Mouse (Mus musculus): Measurements from ENCODE around the gene Dll4. TPM values are rescaled to one million over a fixed set of nuclear protein-coding genes. Genes with fewer than 3 reads are reported as not detected.
A peak's percentile ranks its signal among the peaks of the same experiment; 100 is the strongest.

Dll4 gene
- polyA plus RNA-seq, 1 experiment from 2014 or later: 1.9 TPM

- WGBS (ENCODE audit: insufficient replicate concordance): under 1% methylated on average over 11 of the region's 11 CpGs
- ATAC-seq: peak; percentile 8
- Histone ChIP-seq H3K4me1 (ENCODE audit: insufficient read depth) (peaks cover 13% of the 10 kb centered on the region), H3K36me3 (replicated peaks; ENCODE audit: insufficient read depth, low read length) (peaks cover 32% of the 10 kb centered on the region), H3K27me3 (ENCODE audit: insufficient read depth, low read length) (no peaks in the 10 kb centered on the region), H3K4me2 (ENCODE audit: low read depth, low read length) (peak overlapping the region; percentile 91), H3K9me3 (ENCODE audit: low read length) (no peaks in the 10 kb centered on the region), H3K27ac (ENCODE audit: low read depth) (peak overlapping the region; percentile 81), H3K9ac (replicated peaks) (peak overlapping the region; percentile 82), H3K4me3 (ENCODE audit: low read depth, low read length) (peak overlapping the region; percentile 74)
- DNase-seq: peak; percentile 44
- TF ChIP-seq CTCF (IDR thresholded peaks at IDR 0.05; ENCODE audit: low read depth) (no peak), EP300 (IDR thresholded peaks at IDR 0.05; ENCODE audit: low read depth) (no peak)
These were observed 36.6 kb upstream of the Dll4 start for GRCm38 (mm10) chr2:119289014-119289416.

- Histone ChIP-seq H3K27ac (ENCODE audit: low read depth) (no peak overlapping the region), H3K4me1 (ENCODE audit: insufficient read depth) (peaks cover 16% of the 10 kb centered on the region), H3K36me3 (replicated peaks; ENCODE audit: insufficient read depth, low read length) (peaks cover 56% of the 10 kb centered on the region), H3K9me3 (ENCODE audit: low read length) (no peaks in the 10 kb centered on the region), H3K4me2 (ENCODE audit: low read depth, low read length) (no peak overlapping the region), H3K4me3 (ENCODE audit: low read depth, low read length) (no peak overlapping the region), H3K27me3 (ENCODE audit: insufficient read depth, low read length) (no peaks in the 10 kb centered on the region), H3K9ac (replicated peaks) (no peak overlapping the region)
- no peak for DNase-seq
- ATAC-seq: no peak
- 90% methylated on average over 5 of the region's 5 CpGs for WGBS (ENCODE audit: insufficient replicate concordance)
- TF ChIP-seq CTCF (IDR thresholded peaks at IDR 0.05; ENCODE audit: low read depth): no peak
- no peak for TF ChIP-seq EP300 (IDR thresholded peaks at IDR 0.05; ENCODE audit: low read depth)
These were observed 33.3 kb upstream of the Dll4 start for GRCm38 (mm10) chr2:119292281-119292680.

GRCm38 (mm10) chr2:119292852-119293251 is 32.7 kb upstream of the Dll4 start:
- ATAC-seq (no peak), DNase-seq (no peak)
- no peaks in the 10 kb centered on the region for H3K9me3 ChIP-seq (ENCODE audit: low read length)
- H3K27ac ChIP-seq (ENCODE audit: low read depth): no peak overlapping the region
- WGBS (ENCODE audit: insufficient replicate concordance): 88% methylated on average over 17 of the region's 17 CpGs
- no peak overlapping the region for H3K9ac ChIP-seq (replicated peaks)
- no peak for TF ChIP-seq CTCF (IDR thresholded peaks at IDR 0.05; ENCODE audit: low read depth)
- no peak for TF ChIP-seq EP300 (IDR thresholded peaks at IDR 0.05; ENCODE audit: low read depth)
- no peaks in the 10 kb centered on the region for H3K27me3 ChIP-seq (ENCODE audit: insufficient read depth, low read length)
- H3K4me2 ChIP-seq (ENCODE audit: low read depth, low read length): no peak overlapping the region
- H3K4me3 ChIP-seq (ENCODE audit: low read depth, low read length): no peak overlapping the region
- H3K36me3 ChIP-seq (replicated peaks; ENCODE audit: insufficient read depth, low read length): peaks cover 61% of the 10 kb centered on the region
- peaks cover 11% of the 10 kb centered on the region for H3K4me1 ChIP-seq (ENCODE audit: insufficient read depth)

- no peak overlapping the region for H3K4me2 ChIP-seq (ENCODE audit: low read depth, low read length)
- no peak overlapping the region for H3K27ac ChIP-seq (ENCODE audit: low read depth)
- H3K9me3 ChIP-seq (ENCODE audit: low read length): no peaks in the 10 kb centered on the region
- TF ChIP-seq CTCF (IDR thresholded peaks at IDR 0.05; ENCODE audit: low read depth): no peak
- TF ChIP-seq EP300 (IDR thresholded peaks at IDR 0.05; ENCODE audit: low read depth): no peak
- no peak overlapping the region for H3K4me3 ChIP-seq (ENCODE audit: low read depth, low read length)
- H3K27me3 ChIP-seq (ENCODE audit: insufficient read depth, low read length): no peaks in the 10 kb centered on the region
- H3K36me3 ChIP-seq (replicated peaks; ENCODE audit: insufficient read depth, low read length): peaks cover 63% of the 10 kb centered on the region
- no peak for ATAC-seq
- 89% methylated on average over 17 of the region's 17 CpGs for WGBS (ENCODE audit: insufficient replicate concordance)
- no peak overlapping the region for H3K9ac ChIP-seq (replicated peaks)
- no peak for DNase-seq
- H3K4me1 ChIP-seq (ENCODE audit: insufficient read depth): peaks cover 7% of the 10 kb centered on the region
These were observed 32.3 kb upstream of the Dll4 start for GRCm38 (mm10) chr2:119293311-119293710.

GRCm38 (mm10) chr2:119293776-119294390 is 31.7 kb upstream of the Dll4 start:
- 92% methylated on average over 34 of the region's 34 CpGs for WGBS (ENCODE audit: insufficient replicate concordance)
- no peak for ATAC-seq
- H3K36me3 ChIP-seq (replicated peaks; ENCODE audit: insufficient read depth, low read length): peaks cover 63% of the 10 kb centered on the region

GRCm38 (mm10) chr2:119294411-119294810 is 31.2 kb upstream of the Dll4 start:
- ATAC-seq: no peak

More at GRCm38 (mm10) chr2:119293776-119294390, 31.7 kb upstream of the Dll4 start:
- Histone ChIP-seq H3K4me3 (ENCODE audit: low read depth, low read length) (no peak overlapping the region), H3K9me3 (ENCODE audit: low read length) (no peaks in the 10 kb centered on the region), H3K27ac (ENCODE audit: low read depth) (no peak overlapping the region), H3K4me2 (ENCODE audit: low read depth, low read length) (no peak overlapping the region), H3K4me1 (ENCODE audit: insufficient read depth) (peaks cover 7% of the 10 kb centered on the region), H3K27me3 (ENCODE audit: insufficient read depth, low read length) (no peaks in the 10 kb centered on the region), H3K9ac (replicated peaks) (no peak overlapping the region)
- DNase-seq: no peak
- TF ChIP-seq EP300 (IDR thresholded peaks at IDR 0.05; ENCODE audit: low read depth): no peak
- no peak for TF ChIP-seq CTCF (IDR thresholded peaks at IDR 0.05; ENCODE audit: low read depth)

More at GRCm38 (mm10) chr2:119294411-119294810, 31.2 kb upstream of the Dll4 start:
- Histone ChIP-seq H3K9me3 (ENCODE audit: low read length) (no peaks in the 10 kb centered on the region), H3K9ac (replicated peaks) (no peak overlapping the region), H3K4me3 (ENCODE audit: low read depth, low read length) (no peak overlapping the region), H3K27ac (ENCODE audit: low read depth) (no peak overlapping the region), H3K4me2 (ENCODE audit: low read depth, low read length) (no peak overlapping the region), H3K36me3 (replicated peaks; ENCODE audit: insufficient read depth, low read length) (peaks cover 63% of the 10 kb centered on the region), H3K27me3 (ENCODE audit: insufficient read depth, low read length) (no peaks in the 10 kb centered on the region), H3K4me1 (ENCODE audit: insufficient read depth) (peaks cover 10% of the 10 kb centered on the region)
- no peak for TF ChIP-seq CTCF (IDR thresholded peaks at IDR 0.05; ENCODE audit: low read depth)
- 94% methylated on average over 18 of the region's 18 CpGs for WGBS (ENCODE audit: insufficient replicate concordance)
- DNase-seq: no peak
